Mouse (Mus musculus): Measurements from ENCODE around the gene Ly6g6f. TPM values are rescaled to one million over a fixed set of nuclear protein-coding genes. Genes with fewer than 3 reads are reported as not detected.
A peak's percentile ranks its signal among the peaks of the same experiment; 100 is the strongest.

Ly6g6f gene
- polyA plus RNA-seq, 1 experiment from 2014 or later: 0.19 TPM

DNA sequence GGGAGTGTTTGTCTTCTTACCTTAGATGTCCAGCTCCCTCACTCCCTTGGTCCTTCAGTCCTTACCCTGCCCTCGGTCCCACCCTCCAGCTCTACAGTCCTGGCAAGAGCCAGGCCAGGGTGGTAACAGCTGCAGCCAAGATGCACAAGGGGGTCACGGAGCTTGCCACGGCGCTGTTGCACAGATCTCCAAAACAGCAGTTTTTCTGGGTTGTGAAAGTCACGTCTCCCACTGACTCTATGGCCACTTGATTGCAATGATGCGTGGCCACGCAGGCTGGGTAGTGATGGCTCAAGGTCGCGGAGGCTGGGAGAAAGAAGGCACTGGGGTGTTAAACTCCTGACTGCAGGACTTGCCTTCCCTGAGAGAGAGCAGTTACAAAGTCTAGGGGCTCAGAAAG lies 14.0 kb downstream of the Ly6g6f start:
- Histone ChIP-seq H3K9ac (replicated peaks) (no peak overlapping the region), H3K36me3 (no peaks in the 10 kb centered on the region), H3K4me3 (replicated peaks) (no peak overlapping the region), H3K4me1 (replicated peaks) (peaks cover 2% of the 10 kb centered on the region; the same call in 1 of the 2 replicates), H3K27me3 (peaks cover 12% of the 10 kb centered on the region), H3K4me2 (replicated peaks) (no peak overlapping the region), H3K9me3 (no peaks in the 10 kb centered on the region), H3K27ac (no peak overlapping the region)
- WGBS: 88% methylated on average over 9 of the region's 9 CpGs
- ATAC-seq: no peak

DNA sequence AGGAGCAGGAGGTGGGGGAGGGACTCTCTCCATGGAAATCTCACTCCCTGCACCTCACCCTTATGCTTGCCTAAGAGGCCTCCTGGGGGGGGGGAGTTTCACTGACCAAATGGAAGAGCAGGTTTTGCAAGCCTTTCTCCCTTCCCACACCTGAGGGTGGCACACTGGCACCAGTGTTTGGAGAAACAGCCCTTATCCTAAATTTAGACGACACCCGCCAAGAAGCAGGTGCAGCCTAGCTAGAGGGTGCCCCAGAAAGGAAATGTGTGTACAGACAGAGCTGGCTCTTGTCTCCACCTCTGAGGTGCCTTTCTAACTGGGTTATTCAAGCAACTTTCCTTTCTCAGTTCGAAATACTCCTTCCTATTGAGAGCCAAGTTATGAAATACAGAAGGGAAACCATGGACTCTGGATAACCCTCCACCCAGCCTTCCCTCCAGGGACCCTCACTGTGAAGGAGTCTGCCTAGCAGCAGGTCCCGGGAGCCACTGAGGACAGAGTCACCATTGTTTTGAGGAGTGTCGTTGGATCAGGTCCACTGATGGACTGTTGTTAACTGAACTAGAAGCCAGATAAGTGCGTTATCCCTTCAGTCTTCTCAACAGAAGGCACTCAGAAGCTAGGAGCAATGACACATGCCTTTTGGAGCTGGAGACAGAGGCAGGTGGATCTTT lies 14.7 kb downstream of the Ly6g6f start:
- ATAC-seq: no peak
- WGBS: 64% methylated on average over 6 of the region's 6 CpGs
- no peak overlapping the region for H3K9ac ChIP-seq (replicated peaks)

DNA sequence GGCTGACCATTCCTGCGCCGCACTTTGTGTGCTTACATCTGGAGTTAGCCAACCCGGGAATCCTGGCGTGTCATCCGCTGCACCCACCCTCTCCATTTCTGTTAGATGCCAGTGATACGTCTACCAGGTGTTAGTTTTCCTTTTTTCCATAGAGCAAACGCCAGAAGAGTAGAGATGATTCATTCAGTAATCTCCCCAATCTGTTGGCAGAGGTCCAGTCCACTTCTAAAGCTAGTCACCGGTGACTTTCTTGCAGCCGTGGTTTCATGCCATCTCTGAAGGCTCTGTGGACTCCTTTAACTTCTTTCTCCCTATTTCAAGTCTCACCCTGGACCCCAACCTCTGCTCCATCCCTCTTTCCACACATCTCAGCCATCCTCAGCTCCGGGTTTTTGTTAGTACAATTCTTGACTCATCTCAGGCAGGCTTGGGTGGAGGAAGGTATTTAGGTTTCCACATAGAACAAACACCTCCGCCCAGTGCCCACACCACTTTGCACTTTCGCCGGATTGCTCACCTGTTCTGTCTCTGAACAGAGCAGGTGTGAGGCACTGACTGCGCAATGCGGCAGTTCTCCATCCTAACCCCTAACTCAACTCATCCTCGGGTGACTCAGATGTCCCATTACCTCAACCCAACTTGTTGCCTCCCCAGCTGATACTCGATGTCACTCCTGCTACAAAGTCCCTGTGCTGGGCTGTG lies 17.0 kb downstream of the Ly6g6f start:
- WGBS: 88% methylated on average over 17 of the region's 17 CpGs
- H3K4me1 ChIP-seq (replicated peaks): peaks cover 20% of the 10 kb centered on the region

More for the DNA sequence above, 14.7 kb downstream of the Ly6g6f start:
- no peak overlapping the region for H3K27ac ChIP-seq
- peaks cover 4% of the 10 kb centered on the region for H3K4me1 ChIP-seq (replicated peaks)
- no peak overlapping the region for H3K4me3 ChIP-seq (replicated peaks)
- H3K27me3 ChIP-seq: peaks cover 20% of the 10 kb centered on the region
- no peaks in the 10 kb centered on the region for H3K9me3 ChIP-seq
- no peak overlapping the region for H3K4me2 ChIP-seq (replicated peaks)
- H3K36me3 ChIP-seq: no peaks in the 10 kb centered on the region

DNA sequence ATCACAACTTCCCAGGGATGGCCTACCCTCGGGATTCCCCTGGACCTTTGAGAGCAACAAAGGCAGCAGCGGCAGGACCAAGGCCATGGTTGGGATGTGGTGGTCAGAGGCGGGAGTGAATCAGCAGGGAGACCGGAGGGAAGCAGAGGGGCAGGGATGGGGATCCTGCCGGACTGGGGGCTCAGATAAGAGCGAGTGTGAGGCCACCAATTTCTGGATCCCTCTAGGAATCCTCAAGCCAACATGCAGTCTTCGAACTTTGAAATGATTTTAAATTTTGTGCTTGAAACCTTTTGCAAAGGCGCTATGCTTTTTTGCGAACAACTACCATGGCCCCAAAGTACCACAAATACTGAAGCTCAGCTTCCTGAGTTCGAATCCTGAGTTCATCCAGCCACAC lies 19.3 kb downstream of the Ly6g6f start, which contains the start of gene Mpig6b:
Mpig6b (minus strand) TSS at position 101 of the 400 bp plus-strand sequence.
- no peak for ATAC-seq
- 45% methylated on average over 10 of the region's 10 CpGs for WGBS
- Histone ChIP-seq H3K4me1 (replicated peaks) (peaks cover 27% of the 10 kb centered on the region), H3K9ac (replicated peaks) (peak within 1 kb of the TSS; percentile 48), H3K36me3 (peaks cover 23% of the 10 kb centered on the region), H3K4me3 (replicated peaks) (peak within 1 kb of the TSS; percentile 27), H3K9me3 (no peaks in the 10 kb centered on the region), H3K27me3 (peaks cover 45% of the 10 kb centered on the region), H3K4me2 (replicated peaks) (peak within 1 kb of the TSS; percentile 50), H3K27ac (no peak within 1 kb of the TSS)

More for the DNA sequence above, 17.0 kb downstream of the Ly6g6f start:
- Histone ChIP-seq H3K4me3 (replicated peaks) (no peak overlapping the region), H3K9ac (replicated peaks) (no peak overlapping the region), H3K9me3 (no peaks in the 10 kb centered on the region), H3K36me3 (peaks cover 4% of the 10 kb centered on the region; the same call in 1 of the 2 replicates), H3K27me3 (peaks cover 39% of the 10 kb centered on the region), H3K27ac (no peak overlapping the region), H3K4me2 (replicated peaks) (no peak overlapping the region)
- ATAC-seq: no peak

DNA sequence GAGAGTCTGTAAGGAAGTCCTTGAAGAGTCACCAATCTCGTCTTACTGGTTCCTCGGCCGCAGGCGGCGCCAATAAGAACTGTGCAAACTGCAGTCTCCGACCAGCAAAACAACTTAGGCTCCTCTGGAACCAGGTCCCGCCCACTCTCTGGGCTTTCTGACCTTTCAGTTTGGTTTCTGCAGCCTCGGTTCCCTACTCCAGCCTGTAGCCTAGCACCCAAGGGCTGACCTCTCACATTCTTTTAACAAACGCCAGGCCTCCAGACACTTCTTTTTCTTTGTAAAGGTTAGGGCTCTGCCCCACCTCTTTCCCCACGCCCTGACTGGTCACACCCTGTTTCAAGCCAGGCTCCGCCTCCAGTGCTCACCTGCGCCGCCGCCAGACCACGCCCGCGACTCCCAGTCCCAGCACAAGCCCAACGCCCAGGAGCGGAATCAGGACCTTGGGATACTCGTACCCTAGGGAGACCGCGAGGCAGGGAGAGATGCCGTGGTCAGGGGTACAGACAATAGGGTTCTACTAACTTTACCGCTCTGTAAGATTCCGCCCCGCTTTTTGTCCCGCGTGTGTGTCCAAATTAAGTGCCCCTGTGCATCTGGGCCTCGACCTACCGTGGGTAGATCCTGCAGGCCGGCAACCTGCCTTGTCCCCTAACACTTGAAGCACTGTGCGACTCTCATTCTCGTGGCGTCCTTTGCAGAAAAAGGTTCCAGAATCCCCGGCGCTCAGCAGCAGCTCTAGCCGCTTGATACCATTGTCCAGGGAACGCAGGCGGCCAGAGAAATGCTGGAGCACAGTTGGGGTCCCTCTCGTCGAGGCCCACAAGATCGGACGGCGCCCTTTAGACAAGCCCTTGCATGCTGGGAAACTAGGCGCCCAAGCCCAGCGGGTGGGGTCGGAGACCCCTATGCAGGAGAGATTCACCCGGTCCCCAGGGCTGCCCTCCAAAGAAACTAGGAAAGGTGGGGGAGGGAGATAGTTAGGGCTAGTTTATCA lies 20.2 kb downstream of the Ly6g6f start, which contains the start of gene Ly6g6c:
Ly6g6c (plus strand) TSS at position 438 of the 997 bp plus-strand sequence.
- Histone ChIP-seq H3K36me3 (peaks cover 30% of the 10 kb centered on the region), H3K27me3 (peaks cover 45% of the 10 kb centered on the region), H3K4me1 (replicated peaks) (peaks cover 35% of the 10 kb centered on the region), H3K27ac (no peak within 1 kb of the TSS), H3K9ac (replicated peaks) (peak within 1 kb of the TSS; percentile 48), H3K4me2 (replicated peaks) (peak within 1 kb of the TSS; percentile 50), H3K4me3 (replicated peaks) (peak within 1 kb of the TSS; percentile 27), H3K9me3 (no peaks in the 10 kb centered on the region)
- 2% methylated on average over 48 of the region's 48 CpGs for WGBS
- peak; percentile 25; the same call in 1 of the 2 replicates for ATAC-seq

DNA sequence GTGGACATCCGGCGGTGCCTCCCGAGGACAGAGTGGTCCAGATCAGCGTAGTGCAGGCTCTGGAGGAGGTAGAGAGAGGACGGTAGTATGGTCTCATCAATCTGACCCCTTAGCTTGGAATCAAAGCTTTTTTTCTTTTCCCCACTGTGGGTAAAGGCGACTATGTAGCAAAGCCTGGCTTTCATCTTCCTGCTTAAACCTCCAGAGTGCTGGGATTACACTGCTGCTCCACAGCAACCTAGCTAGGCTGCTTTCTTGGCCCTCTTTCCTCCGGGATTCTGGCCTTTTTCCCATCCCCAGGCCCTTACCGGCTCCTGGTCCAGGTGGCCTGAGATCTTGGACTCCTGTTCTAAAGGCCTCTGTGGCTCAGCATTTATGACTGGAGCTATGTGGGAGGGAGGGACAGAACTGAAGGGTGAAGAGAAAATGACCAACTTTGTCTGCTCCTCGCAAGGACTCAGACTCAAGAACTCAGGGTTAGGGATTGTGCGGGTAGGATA lies 21.0 kb downstream of the Ly6g6f start:
- Histone ChIP-seq H3K4me3 (replicated peaks) (peak overlapping the region; percentile 27), H3K27me3 (peaks cover 45% of the 10 kb centered on the region), H3K36me3 (peaks cover 30% of the 10 kb centered on the region), H3K4me1 (replicated peaks) (peaks cover 41% of the 10 kb centered on the region), H3K9me3 (no peaks in the 10 kb centered on the region), H3K27ac (no peak overlapping the region), H3K9ac (replicated peaks) (no peak overlapping the region), H3K4me2 (replicated peaks) (peak overlapping the region; percentile 50)
- WGBS: 34% methylated on average over 10 of the region's 10 CpGs
- no peak for ATAC-seq

DNA sequence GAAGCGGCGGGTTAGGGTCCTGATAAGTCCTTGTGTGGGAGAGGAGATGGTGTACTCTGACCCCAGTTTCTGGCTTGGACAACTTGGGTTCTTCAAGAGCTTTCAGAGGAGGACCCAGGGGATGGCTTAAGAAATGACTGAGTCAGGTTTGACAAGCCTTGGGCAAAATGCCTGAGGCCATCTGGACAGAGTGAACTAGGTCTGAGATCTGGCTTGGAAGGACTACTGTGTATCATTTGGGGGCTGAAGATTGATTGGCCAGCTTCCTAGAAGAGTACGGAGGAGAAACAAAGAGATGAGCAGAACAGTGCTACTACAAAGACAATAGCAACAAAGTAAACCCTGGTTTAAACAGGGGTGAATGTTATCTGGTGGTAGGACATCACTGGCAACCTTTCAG lies 21.9 kb downstream of the Ly6g6f start:
- H3K4me3 ChIP-seq (replicated peaks): no peak overlapping the region
- H3K27ac ChIP-seq: no peak overlapping the region
- H3K36me3 ChIP-seq: peaks cover 30% of the 10 kb centered on the region
- H3K4me2 ChIP-seq (replicated peaks): no peak overlapping the region
- peaks cover 39% of the 10 kb centered on the region for H3K27me3 ChIP-seq
- ATAC-seq: no peak
- no peak overlapping the region for H3K9ac ChIP-seq (replicated peaks)
- H3K4me1 ChIP-seq (replicated peaks): peaks cover 44% of the 10 kb centered on the region
- H3K9me3 ChIP-seq: no peaks in the 10 kb centered on the region
- 90% methylated on average over 3 of the region's 3 CpGs for WGBS

DNA sequence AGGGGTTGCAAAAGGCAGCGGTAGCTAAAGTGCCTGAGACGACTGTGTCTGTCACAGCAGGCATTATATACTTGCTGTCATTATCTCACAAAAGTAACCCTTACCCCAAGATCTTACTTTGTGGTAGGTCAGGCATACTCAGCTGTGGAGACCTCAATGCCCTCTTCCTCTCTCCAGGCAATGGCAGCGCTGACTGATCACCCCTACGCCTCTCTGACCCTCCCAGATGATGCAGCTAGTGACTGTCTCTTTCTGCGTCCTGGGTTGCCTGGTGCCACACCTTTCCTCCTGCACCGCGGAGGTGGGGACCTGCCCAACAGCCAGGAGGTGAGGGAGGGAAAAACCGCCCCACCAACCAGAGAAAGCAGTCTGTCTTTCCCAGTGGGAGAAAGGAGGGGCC lies 24.1 kb downstream of the Ly6g6f start:
- no peak for ATAC-seq
- Histone ChIP-seq H3K36me3 (peaks cover 32% of the 10 kb centered on the region), H3K27ac (no peak overlapping the region), H3K4me3 (replicated peaks) (no peak overlapping the region), H3K9me3 (no peaks in the 10 kb centered on the region), H3K9ac (replicated peaks) (no peak overlapping the region), H3K4me2 (replicated peaks) (peak overlapping the region; percentile 86; the same call in 1 of the 2 replicates), H3K27me3 (peaks cover 31% of the 10 kb centered on the region), H3K4me1 (replicated peaks) (peaks cover 49% of the 10 kb centered on the region)
- WGBS: 79% methylated on average over 8 of the region's 8 CpGs

DNA sequence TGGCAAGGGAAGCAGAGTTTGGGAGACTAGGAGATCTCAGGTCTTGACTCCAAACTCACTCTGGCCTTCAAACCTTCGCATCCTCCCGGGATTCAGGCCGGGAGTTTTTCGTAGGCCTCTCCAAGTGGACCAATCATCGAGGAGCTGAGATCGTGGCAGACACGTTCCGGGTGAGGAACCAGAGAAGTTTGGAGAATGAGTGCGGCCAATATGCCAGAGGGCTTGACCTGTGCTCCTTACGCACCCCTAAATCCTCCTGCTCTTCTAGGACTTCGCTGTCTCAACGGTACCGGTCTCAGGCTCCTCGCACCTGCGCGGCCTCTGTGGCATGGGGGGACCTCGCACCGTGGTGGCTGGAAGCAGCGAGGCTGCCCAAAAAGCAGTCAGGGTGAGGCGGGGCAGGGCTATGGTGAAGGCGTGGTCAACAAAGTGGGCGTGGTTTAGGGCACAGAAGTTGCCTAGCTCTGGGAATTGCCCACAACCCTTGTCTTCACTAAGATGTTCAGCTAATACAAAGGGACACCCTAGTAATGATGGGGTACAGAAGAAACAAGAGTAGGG lies 24.6 kb downstream of the Ly6g6f start:
- 64% methylated on average over 22 of the region's 22 CpGs for WGBS
- H3K9ac ChIP-seq (replicated peaks): peak overlapping the region; percentile 91
- no peak overlapping the region for H3K27ac ChIP-seq
- no peak for ATAC-seq
- H3K4me3 ChIP-seq (replicated peaks): peak overlapping the region; percentile 88
- peaks cover 46% of the 10 kb centered on the region for H3K4me1 ChIP-seq (replicated peaks)
- H3K9me3 ChIP-seq: no peaks in the 10 kb centered on the region
- H3K36me3 ChIP-seq: peaks cover 36% of the 10 kb centered on the region
- H3K4me2 ChIP-seq (replicated peaks): peak overlapping the region; percentile 86
- H3K27me3 ChIP-seq: peaks cover 26% of the 10 kb centered on the region

DNA sequence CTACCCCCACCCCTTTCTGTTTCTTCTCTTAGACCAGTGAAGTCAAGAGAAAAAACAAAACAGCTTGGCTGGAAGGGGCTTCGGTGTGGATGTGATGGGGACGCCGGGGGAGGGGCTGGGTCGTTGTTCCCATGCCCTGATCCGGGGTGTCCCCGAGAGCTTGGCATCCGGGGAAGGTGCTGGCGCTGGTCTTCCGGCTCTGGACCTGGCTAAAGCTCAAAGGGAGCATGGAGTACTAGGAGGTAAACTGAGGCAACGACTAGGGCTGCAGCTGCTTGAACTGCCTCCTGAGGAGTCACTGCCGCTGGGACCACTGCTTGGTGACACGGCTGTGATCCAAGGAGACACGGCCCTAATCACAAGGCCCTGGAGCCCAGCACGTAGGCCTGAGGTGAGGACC lies 25.3 kb downstream of the Ly6g6f start:
- no peaks in the 10 kb centered on the region for H3K9me3 ChIP-seq
- peaks cover 19% of the 10 kb centered on the region for H3K27me3 ChIP-seq
- H3K9ac ChIP-seq (replicated peaks): peak overlapping the region; percentile 91
- H3K4me2 ChIP-seq (replicated peaks): peak overlapping the region; percentile 86
- H3K36me3 ChIP-seq: peaks cover 41% of the 10 kb centered on the region
- H3K4me3 ChIP-seq (replicated peaks): peak overlapping the region; percentile 88
- ATAC-seq: peak; percentile 10
- H3K27ac ChIP-seq: no peak overlapping the region
- 31% methylated on average over 14 of the region's 14 CpGs for WGBS
- peaks cover 39% of the 10 kb centered on the region for H3K4me1 ChIP-seq (replicated peaks)

Measured in midbrain, embryonic 13.5 days (tissue).